Mouse (Mus musculus) liver, postnatal 0 days (tissue): Measurements from ENCODE around the gene Smad3.

Experiments
- CTCF ChIP-seq: sonication (generic); IDR thresholded peaks from 2 replicates; pipeline ENCODE4 v1.5.1; 2016; ENCODE audit warnings: antibody characterized with exemption, low read depth
- EP300 ChIP-seq: IDR thresholded peaks from 2 replicates; pipeline ENCODE4 v1.6.1; 2016; ENCODE audit warnings: antibody characterized with exemption, low read depth, mild to moderate bottlenecking

DNA sequence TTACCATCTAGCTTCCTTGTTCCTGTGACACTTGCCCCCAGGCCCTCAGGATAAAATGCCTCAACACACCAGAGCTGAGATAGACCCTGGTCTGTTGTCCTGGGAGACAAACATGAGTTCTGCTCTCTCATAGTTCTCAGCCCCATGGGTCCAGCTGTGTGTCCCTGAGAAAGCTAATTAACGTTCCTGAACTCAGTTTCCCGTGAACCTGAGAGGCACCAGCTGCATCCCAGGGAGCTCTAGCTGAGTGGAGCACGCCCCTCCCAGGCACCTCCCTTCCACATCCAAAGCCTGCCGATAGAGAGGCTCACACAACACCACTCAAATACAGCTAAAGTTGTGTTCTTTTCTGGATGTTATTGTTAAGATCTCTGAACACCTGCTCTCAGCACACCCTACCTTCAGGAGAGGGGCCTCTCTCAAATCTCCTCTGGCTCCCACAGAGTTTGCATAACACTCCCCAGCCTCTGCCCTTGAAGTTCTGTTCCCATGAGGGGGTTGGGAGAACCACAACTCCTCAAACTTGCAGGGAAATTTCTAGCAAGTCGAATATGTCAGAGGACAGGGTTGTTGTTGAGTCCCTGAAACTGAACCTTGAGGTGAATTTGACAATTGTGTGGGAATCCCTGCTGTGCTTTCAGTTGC is 28.4 kb upstream of the Smad3 start:
- TF ChIP-seq CTCF, result no peak
- no peak for TF ChIP-seq EP300
